Mouse (Mus musculus) left cerebral cortex, postnatal 36 days (tissue): ENCODE measurements around the gene Maml3. TPM values are rescaled to one million over a fixed set of nuclear protein-coding genes. Genes with fewer than 3 reads are reported as not detected.

ENCODE experiments used
- DNase-seq, 2 experiments: peaks; one replicate each; pipeline ENCODE4 v3.0.0; 2021 to 2022; ENCODE audit warnings: low spot score in 2 of 2, mixed read lengths in 1 of 2
- intact Hi-C: fragments of 180-260 bp; cut with DNase I; formaldehyde crosslinking; loops from one replicate; pipeline ENCODE4 v1.15.1; 2025
- total RNA-seq, 2 experiments: library from RNA; stranded (reverse); gene quantifications; 2 replicates each; pipeline ENCODE4 v1.2.3; 2021

The Maml3 gene
- total RNA-seq, 2 experiments from 2014 or later = 6.2 to 11.9 TPM

GRCm38 (mm10) chr3:51970489-51970888 lies 134.4 kb downstream of the Maml3 start:
- intact Hi-C loops = no loop called here
- DNase-seq = no peak

GRCm38 (mm10) chr3:51969451-51969850 lies 135.4 kb downstream of the Maml3 start:
- DNase-seq = no peak
- intact Hi-C loops = no loop called here

- intact Hi-C loops = loop anchor here (2.0 kb wide), 1 partner anchor 79 kb away; no protein-coding TSS in a partner anchor
These were observed 139.0 kb downstream of the Maml3 start for GRCm38 (mm10) chr3:51965841-51966240.

GRCm38 (mm10) chr3:51965436-51965835 lies 139.4 kb downstream of the Maml3 start:
- intact Hi-C loops = loop anchor here (2.0 kb wide), 1 partner anchor 79 kb away; no protein-coding TSS in a partner anchor
- DNase-seq = no peak

More at GRCm38 (mm10) chr3:51965841-51966240, 139.0 kb downstream of the Maml3 start:
- peak in 1 of 2 experiments; percentile 25 for DNase-seq

GRCm38 (mm10) chr3:51965008-51965407 lies 139.9 kb downstream of the Maml3 start:
- no peak for DNase-seq
- intact Hi-C loops = loop anchor here (2.0 kb wide), 1 partner anchor 78 kb away; no protein-coding TSS in a partner anchor

GRCm38 (mm10) chr3:51963891-51964593 lies 140.8 kb downstream of the Maml3 start:
- no peak for DNase-seq
- intact Hi-C loops = loop anchor here (2.0 kb wide), 1 partner anchor 77 kb away; no protein-coding TSS in a partner anchor

GRCm38 (mm10) chr3:51963151-51963791 lies 141.6 kb downstream of the Maml3 start:
- intact Hi-C loops = no loop called here
- DNase-seq = peak; percentile 33 to 36

GRCm38 (mm10) chr3:51958751-51959150 lies 146.1 kb downstream of the Maml3 start:
- intact Hi-C loops = no loop called here
- DNase-seq = no peak

GRCm38 (mm10) chr3:51954441-51954840 lies 150.4 kb downstream of the Maml3 start:
- DNase-seq = no peak
- intact Hi-C loops = no loop called here

- intact Hi-C loops = no loop called here
- no peak for DNase-seq
These were observed 150.9 kb downstream of the Maml3 start for GRCm38 (mm10) chr3:51953927-51954326.

GRCm38 (mm10) chr3:51952728-51953623 lies 151.9 kb downstream of the Maml3 start:
- DNase-seq = peak in 1 of 2 experiments; percentile 12
- intact Hi-C loops = no loop called here

- intact Hi-C loops = no loop called here
These were observed 152.6 kb downstream of the Maml3 start for GRCm38 (mm10) chr3:51952267-51952666.

GRCm38 (mm10) chr3:51949651-51950050 lies 155.2 kb downstream of the Maml3 start:
- no peak for DNase-seq
- intact Hi-C loops = no loop called here

More at GRCm38 (mm10) chr3:51952267-51952666, 152.6 kb downstream of the Maml3 start:
- DNase-seq = no peak

GRCm38 (mm10) chr3:51947168-51947567 lies 157.7 kb downstream of the Maml3 start:
- DNase-seq = no peak
- intact Hi-C loops = no loop called here

- DNase-seq = no peak
- intact Hi-C loops = no loop called here
These were observed 161.2 kb downstream of the Maml3 start for GRCm38 (mm10) chr3:51943642-51944041.

GRCm38 (mm10) chr3:51941781-51942180 lies 163.1 kb downstream of the Maml3 start:
- intact Hi-C loops = no loop called here
- DNase-seq = peak; percentile 40 to 56

- intact Hi-C loops = no loop called here
- DNase-seq = no peak
These were observed 165.0 kb downstream of the Maml3 start for GRCm38 (mm10) chr3:51939864-51940263.

- intact Hi-C loops = no loop called here
- DNase-seq = no peak
These were observed 165.8 kb downstream of the Maml3 start for GRCm38 (mm10) chr3:51939054-51939453.

GRCm38 (mm10) chr3:51937176-51937575 lies 167.7 kb downstream of the Maml3 start:
- no peak for DNase-seq
- intact Hi-C loops = no loop called here
